Mouse (Mus musculus): ENCODE measurements around the gene Vmn1r3. TPM values are rescaled to one million over a fixed set of nuclear protein-coding genes. Genes with fewer than 3 reads are reported as not detected.
A peak's percentile ranks its signal among the peaks of the same experiment; 100 is the strongest.
"Not testable (repeated sequence)": the region's sequence is repeated elsewhere in the genome, so short reads cannot be mapped to it uniquely, and the experiment has no call there.

The Vmn1r3 gene
- polyA plus RNA-seq (2012): not detected in 2 replicates

DNA sequence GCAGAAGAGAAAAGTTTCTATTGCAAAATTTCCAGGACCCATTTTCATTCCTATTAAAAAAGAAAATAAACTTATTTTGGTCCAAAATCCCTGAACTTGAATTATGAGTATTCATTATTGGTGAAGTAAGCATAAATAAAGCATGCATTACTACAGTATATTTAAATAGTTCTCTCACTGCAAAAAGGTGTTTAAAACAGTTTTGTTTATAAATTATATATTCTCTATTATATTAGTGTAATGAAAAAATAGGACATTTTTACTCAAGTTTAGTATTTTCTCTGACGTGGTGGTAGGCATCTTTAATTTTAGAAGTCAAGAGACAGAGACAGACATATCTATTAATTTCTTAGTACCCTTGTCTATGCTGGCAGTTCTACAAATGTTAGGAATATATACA is at the start of gene Vmn1r3:
Gene Vmn1r3 (minus strand): TSS at position 101 of the 400 bp plus-strand sequence.
- not testable (repeated sequence) for TF ChIP-seq GATA1 (IDR thresholded peaks at IDR 0.05; ENCODE audit: low read length)

DNA sequence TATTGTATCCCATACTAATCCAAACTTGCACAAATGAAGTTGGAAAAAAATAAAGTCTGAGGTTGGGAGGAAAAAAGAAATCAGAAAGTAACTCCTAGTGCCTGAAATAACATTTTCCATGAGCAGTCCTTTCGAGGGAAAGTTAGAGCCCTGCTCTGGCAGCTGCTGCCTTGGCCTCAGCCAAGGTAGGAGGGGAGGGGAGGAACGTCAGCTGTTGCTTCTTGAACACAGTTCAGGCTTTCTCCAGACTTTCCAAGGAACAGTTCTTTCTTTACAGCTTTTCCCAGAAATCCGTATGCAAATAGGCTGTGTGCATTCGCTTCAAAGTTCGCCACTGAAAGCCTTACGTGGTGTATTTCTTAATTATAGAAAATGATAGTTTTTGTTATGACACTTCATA is 46.9 kb upstream of the Vmn1r3 start:
- no peak for TF ChIP-seq GATA1 (IDR thresholded peaks at IDR 0.05; ENCODE audit: low read length)

DNA sequence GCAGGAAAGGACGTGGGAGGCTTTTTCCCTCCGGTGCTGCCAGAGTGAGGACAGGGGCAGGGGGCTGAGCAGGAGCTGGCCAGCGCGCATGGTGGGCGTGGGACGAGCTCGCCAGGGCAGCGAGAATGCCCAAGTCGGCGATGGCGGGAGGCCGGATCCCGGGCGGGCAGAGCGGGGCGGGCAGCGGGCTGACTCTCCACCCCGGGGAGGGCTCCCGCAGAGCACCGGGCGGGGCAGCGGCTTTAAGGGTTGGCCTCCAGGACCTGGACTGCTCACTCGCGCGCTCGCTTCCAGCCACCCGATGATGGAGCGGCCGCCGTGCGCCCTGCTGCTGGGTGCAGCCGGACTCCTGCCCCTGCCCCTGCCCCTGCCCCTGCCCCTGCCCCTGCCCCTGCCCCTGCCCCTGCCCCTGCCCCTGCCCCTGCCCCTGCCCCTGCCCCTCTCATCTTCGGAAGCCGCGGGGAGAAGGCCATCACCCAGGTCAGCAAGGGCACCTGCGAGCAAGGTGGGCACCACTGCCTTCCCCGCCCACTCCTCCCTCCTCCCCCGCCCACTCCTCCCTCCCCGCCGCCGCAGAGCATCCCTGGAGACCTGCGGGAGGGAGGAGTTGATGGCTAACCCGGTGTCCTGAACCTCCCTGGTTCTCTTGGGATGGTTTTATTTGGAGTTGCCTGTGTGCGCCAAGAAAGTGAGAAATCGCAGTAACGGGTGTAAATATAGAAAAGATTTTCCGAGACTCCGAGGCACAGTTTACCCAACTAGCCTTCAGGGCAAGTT is 45.9 kb upstream of the Vmn1r3 start:
- no peak for TF ChIP-seq GATA1 (IDR thresholded peaks at IDR 0.05; ENCODE audit: low read length)

DNA sequence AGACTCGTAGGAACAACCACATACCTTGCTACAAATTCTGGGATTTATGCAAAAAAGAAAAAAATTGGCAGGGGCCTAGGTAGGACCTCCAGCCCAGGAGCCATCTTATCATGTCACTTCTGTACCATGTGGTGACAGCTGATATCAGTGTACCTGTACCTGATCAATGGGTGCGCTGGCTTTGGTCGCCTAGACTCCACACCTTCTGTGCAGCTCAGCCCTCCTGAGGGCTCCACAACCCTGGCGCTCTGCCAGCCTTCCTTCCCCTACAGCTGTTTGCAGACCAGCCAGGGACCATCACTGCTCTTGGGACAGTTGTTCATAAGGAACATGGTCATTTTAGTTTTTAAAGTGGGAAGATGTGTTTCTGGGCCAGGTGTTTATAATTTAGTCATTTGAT is 44.4 kb upstream of the Vmn1r3 start:
- TF ChIP-seq GATA1 (IDR thresholded peaks at IDR 0.05; ENCODE audit: low read length): no peak

DNA sequence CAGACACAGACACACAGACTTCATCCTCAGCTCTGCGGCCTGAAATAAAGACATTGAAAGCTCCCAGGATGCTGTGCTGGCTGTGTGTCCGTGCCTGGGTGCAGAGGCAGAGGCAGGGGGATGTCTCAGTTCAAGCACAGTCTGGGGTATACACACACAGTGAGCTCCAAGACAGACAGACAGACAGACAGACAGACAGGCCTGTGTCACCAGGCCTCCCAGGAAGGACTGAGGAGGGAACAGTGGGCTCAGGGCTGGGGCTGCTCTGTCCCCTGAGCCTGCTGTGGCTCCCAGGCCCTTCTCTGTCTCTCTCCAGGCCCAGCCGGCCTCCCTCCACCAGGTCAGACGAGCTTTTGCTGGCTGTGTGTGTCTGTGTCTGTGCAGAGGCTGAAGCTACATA is 43.3 kb upstream of the Vmn1r3 start:
- TF ChIP-seq GATA1 (IDR thresholded peaks at IDR 0.05; ENCODE audit: low read length): no peak

DNA sequence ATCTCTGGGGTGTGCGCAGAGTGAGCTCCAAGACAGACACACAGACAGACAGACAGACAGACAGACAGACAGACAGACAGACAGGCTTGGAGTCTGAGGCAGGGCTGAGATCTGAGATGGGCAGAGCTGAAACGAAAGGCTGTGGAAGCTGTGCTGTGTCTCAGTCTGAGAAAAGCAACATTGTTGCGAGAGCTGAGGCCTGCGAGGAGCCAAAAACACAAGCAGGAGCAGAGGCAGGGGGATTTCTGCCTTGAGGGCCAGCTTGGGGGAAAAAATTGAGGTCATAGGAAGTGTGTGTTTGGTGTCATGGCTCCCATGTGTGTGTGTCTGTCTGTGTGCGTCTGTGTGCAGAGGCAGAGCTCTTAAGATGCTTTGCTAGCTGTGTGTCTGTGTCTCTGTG is 42.6 kb upstream of the Vmn1r3 start:
- no peak for TF ChIP-seq GATA1 (IDR thresholded peaks at IDR 0.05; ENCODE audit: low read length)

DNA sequence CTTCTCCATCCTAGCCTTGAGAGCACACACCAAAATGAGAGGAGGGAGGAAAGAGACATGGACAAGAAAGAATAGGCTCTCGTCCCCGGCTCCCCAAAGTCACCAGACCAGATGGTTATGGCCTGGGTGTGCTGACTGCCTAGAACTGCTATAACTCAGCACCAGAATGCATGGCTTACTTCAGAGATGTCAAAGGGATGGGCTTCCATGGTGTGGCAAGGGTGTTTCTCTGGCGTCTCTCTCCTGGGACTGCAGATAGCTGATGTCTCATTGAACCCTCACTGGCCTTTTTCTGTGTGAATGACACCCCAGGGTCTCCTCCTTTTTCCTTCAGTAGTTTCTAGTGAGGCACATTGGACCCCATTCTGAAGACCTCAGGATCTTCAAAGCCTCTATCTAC is 41.3 kb upstream of the Vmn1r3 start:
- TF ChIP-seq GATA1 (IDR thresholded peaks at IDR 0.05; ENCODE audit: low read length): no peak

DNA sequence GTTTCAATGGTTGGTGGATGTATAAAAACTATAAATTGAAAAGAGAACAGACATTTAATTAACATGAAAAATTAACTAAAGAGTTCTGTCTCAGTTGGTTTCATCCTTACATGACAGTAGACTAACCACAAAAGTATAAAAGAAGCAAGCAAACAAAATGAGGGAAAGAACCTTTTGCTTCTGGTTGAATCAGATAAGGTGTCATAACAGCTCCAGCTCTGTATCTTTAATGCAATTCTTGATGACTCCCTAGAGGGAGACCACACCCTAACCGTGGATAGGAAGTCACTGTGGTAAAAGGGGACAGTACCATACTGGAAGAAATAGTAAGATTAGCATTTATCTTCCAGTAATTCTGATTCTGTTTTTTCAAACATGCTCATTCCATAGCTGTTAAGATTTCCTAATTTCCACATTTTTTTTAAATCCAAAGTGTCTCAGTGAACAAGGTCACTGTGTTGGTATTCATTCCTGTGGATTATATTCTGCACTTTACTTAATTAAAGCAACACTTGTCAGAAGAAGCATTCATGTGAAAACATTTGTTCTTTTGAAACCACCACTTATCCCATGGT is 24.6 kb upstream of the Vmn1r3 start:
- peak; percentile 6 for TF ChIP-seq GATA1 (IDR thresholded peaks at IDR 0.05; ENCODE audit: low read length)

DNA sequence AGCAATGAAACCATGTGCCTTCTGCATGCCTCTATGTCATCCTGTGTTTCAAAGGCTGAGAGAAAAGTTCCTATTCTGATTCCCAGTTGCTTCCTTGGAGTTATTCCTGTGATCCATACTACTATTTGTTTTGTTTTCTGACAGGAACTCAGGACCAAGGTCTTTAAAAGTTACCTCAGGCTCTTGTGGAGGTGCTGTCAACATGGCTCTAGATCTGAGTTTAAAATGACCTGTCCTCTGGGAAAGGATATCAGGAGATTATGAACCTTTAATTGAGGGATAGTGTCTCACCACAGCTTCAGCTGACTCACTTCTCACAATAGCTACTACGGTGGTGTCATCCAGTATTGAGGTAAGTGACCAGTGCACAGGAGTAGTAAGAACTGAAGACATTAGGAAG is 18.1 kb downstream of the Vmn1r3 start, which contains the start of gene Vmn1r2:
Gene Vmn1r2 (plus strand): TSS at position 301 of the 400 bp plus-strand sequence.
- not testable (repeated sequence) for TF ChIP-seq GATA1 (IDR thresholded peaks at IDR 0.05; ENCODE audit: low read length)

DNA sequence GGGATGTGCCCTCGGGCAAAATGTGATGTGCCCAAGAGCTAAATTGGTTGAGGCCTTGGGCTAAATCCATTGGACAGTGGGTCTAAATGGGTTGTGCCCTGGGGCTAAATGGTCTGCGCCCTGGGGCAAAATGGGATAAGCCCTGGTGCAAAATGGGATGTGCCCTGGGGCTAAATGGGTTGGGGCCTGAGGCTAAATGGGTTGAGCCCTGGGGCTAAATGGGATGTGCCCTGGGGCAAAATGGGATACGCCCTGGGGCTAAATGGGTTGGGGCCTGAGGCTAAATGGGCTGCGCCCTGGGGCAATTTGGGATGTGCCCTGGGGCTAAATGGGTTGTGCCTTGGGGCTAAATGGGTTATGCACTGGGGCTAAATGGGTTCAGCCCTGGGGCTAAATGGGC is 20.1 kb downstream of the Vmn1r3 start:
- no peak for TF ChIP-seq GATA1 (IDR thresholded peaks at IDR 0.05; ENCODE audit: low read length)

Other genes with a start within 250 kb of the Vmn1r3 start
- gene Vmn1r2, start 18.0 kb downstream of the Vmn1r3 start, polyA plus RNA-seq (2012): not detected in 2 replicates